Mouse (Mus musculus) intestine, embryonic 15.5 days (tissue): ENCODE measurements at regions not wholly inside any gene's neighbourhood (a gene's known extent, or its start where the extent isn't known, plus 50 kb on each side); places are given as distances from the start of the nearest gene placed in this dataset.

ENCODE experiments used
- ATAC-seq: fragments of 200-750 bp; cut with Nextera tagmentation; 2 replicates; pipeline ENCODE4 v1.8.0; 2017; ENCODE audit warnings: moderate TSS enrichment, moderate library complexity
- H3K27ac ChIP-seq: fragments of 300-500 bp; sonication (generic); 2 replicates; pipeline ENCODE4 v1.5.1; 2015; ENCODE audit warnings: mild to moderate bottlenecking, inconsistent platforms
- H3K27me3 ChIP-seq: fragments of 300-500 bp; sonication (generic); replicated peaks from 2 replicates; pipeline ENCODE4 v1.6.1; 2015; ENCODE audit warnings: inconsistent platforms
- H3K36me3 ChIP-seq: fragments of 300-500 bp; sonication (generic); 2 replicates; pipeline ENCODE4 v1.6.1; 2015; ENCODE audit warnings: inconsistent platforms
- H3K4me1 ChIP-seq: fragments of 300-500 bp; sonication (generic); replicated peaks from 2 replicates; pipeline ENCODE4 v1.6.1; 2015; ENCODE audit warnings: inconsistent platforms
- H3K4me2 ChIP-seq: fragments of 300-500 bp; sonication (generic); replicated peaks from 2 replicates; pipeline ENCODE4 v1.6.1; 2015; ENCODE audit warnings: mild to moderate bottlenecking, inconsistent platforms
- H3K4me3 ChIP-seq: fragments of 300-500 bp; sonication (generic); replicated peaks from 2 replicates; pipeline ENCODE4 v1.5.1; 2015; ENCODE audit warnings: inconsistent platforms
- H3K9ac ChIP-seq: fragments of 300-500 bp; sonication (generic); 2 replicates; pipeline ENCODE4 v1.6.1; 2015; ENCODE audit warnings: inconsistent platforms
- H3K9me3 ChIP-seq: fragments of 300-500 bp; sonication (generic); 2 replicates; pipeline ENCODE4 v1.6.1; 2016; ENCODE audit warnings: inconsistent platforms
- WGBS: fragments of 180-500 bp; shearing (Covaris S2); methylation state at CpG from one replicate; pipeline ENCODE4 v1.1.7; 2015; 5-methylcytosine and 5-hydroxymethylcytosine counted together

DNA sequence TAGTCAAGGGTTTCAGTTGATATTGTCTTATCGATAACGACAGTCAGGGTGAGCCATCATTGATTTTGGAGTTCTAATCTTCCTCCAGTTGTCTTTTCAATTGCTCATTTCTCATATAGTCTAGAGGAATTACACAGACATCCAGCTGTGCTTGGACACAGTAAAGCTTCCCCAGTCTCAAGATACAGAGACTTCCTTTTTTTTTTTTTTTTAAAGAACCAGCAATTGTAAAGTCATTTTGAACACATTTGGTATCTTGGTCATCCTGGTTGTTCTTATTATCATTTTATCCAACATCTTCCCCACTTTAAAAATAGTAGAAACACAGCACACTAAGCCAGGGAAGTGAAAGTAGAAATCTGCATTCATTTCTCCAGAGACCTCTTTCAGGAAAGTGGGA is 51.4 kb upstream of the Rgmb start:
- H3K27me3 ChIP-seq: no peaks in the 10 kb centered on the region
- H3K9me3 ChIP-seq: no peaks in the 10 kb centered on the region
- H3K9ac ChIP-seq: no peak overlapping the region
- H3K4me3 ChIP-seq: no peak overlapping the region
- no peak overlapping the region for H3K27ac ChIP-seq
- ATAC-seq: no peak
- no peaks in the 10 kb centered on the region for H3K4me1 ChIP-seq
- no peaks in the 10 kb centered on the region for H3K36me3 ChIP-seq
- no peak overlapping the region for H3K4me2 ChIP-seq
- WGBS: 88% methylated on average over 2 of the region's 2 CpGs
